Mouse (Mus musculus) MEL (cell line): ENCODE data around the gene Hoxb2. TPM values are rescaled to one million over a fixed set of nuclear protein-coding genes. Genes with fewer than 3 reads are reported as not detected.

Experiments
- DNase-seq: peaks from one replicate; pipeline ENCODE4 v3.0.0; 2011; ENCODE audit warnings: low read depth, low spot score
- H3K27ac ChIP-seq: 2 replicates; pipeline ENCODE4 v1.5.1; 2012; ENCODE audit warnings: low read depth, mild to moderate bottlenecking, control low read depth, low read length, moderate library complexity; ENCODE audit not compliant: control insufficient read depth
- H3K27me3 ChIP-seq, 2 experiments: fragments of 150-350 bp in 1 of 2; sonication (generic) in 1 of 2; 2 replicates each; pipeline ENCODE4 v1.6.1; 2012; ENCODE audit warnings: low read length in 2 of 2, mild to moderate bottlenecking in 2 of 2, improper control_type of control experiment in 1 of 2, moderate library complexity in 1 of 2; ENCODE audit not compliant: insufficient read depth in 2 of 2, control insufficient read depth in 1 of 2
- H3K36me3 ChIP-seq, 2 experiments: 2 replicates each; pipeline ENCODE4 v1.6.1; 2012 to 2014; ENCODE audit warnings: low read length in 2 of 2, improper control_type of control experiment in 1 of 2, inconsistent platforms in 1 of 2, mild to moderate bottlenecking in 1 of 2; ENCODE audit not compliant: insufficient read depth in 2 of 2, control insufficient read depth in 1 of 2
- H3K4me1 ChIP-seq, 2 experiments: fragments of 150-350 bp in 1 of 2; sonication (generic) in 1 of 2; 2 replicates each; pipeline ENCODE4 v1.6.1; 2012; ENCODE audit warnings: low read length in 2 of 2, improper control_type of control experiment in 1 of 2, mild to moderate bottlenecking in 1 of 2; ENCODE audit not compliant: insufficient read depth in 2 of 2, control insufficient read depth in 1 of 2
- H3K4me3 ChIP-seq, 2 experiments: fragments of 150-350 bp in 1 of 2; sonication (generic) in 1 of 2; 2 replicates each; pipeline ENCODE4 v1.5.1; 2012; ENCODE audit warnings: low read depth in 2 of 2, low read length in 2 of 2, mild to moderate bottlenecking in 2 of 2, moderate library complexity in 2 of 2, control low read depth in 1 of 2, improper control_type of control experiment in 1 of 2; ENCODE audit not compliant: control insufficient read depth in 1 of 2, insufficient read depth in 1 of 2
- H3K79me2 ChIP-seq: 2 replicates; pipeline ENCODE4 v1.6.1; 2012; ENCODE audit warnings: mild to moderate bottlenecking, low read length, moderate library complexity; ENCODE audit not compliant: control insufficient read depth, poor library complexity, insufficient read depth
- H3K9ac ChIP-seq: 2 replicates; pipeline ENCODE4 v1.6.1; 2012; ENCODE audit warnings: low read depth, mild to moderate bottlenecking, control low read depth, low read length, moderate library complexity; ENCODE audit not compliant: control insufficient read depth, poor library complexity, severe bottlenecking
- H3K9me3 ChIP-seq: fragments of 150-350 bp; sonication (generic); replicated peaks from 2 replicates; pipeline ENCODE4 v1.6.1; 2012; ENCODE audit warnings: mild to moderate bottlenecking, low read length, improper control_type of control experiment, moderate library complexity; ENCODE audit not compliant: insufficient read depth
- E2F4 ChIP-seq: IDR thresholded peaks from 2 replicates; pipeline ENCODE4 v1.6.1; 2011; ENCODE audit warnings: low read depth, low read length, improper control_type of control experiment, borderline replicate concordance
- ELF1 ChIP-seq: IDR thresholded peaks from 2 replicates; pipeline ENCODE4 v1.6.1; 2014; ENCODE audit warnings: low read depth, mild to moderate bottlenecking, inconsistent platforms, low read length, improper control_type of control experiment, moderate library complexity
- EP300 ChIP-seq, 2 experiments: IDR thresholded peaks; 2 replicates each; pipeline ENCODE4 v1.6.1; 2011; ENCODE audit warnings: improper control_type of control experiment in 2 of 2, low read length in 2 of 2, low read depth in 1 of 2, mild to moderate bottlenecking in 1 of 2
- ETS1 ChIP-seq: IDR thresholded peaks from 2 replicates; pipeline ENCODE4 v1.6.1; 2012; ENCODE audit warnings: low read depth, mild to moderate bottlenecking, inconsistent platforms, low read length, improper control_type of control experiment, moderate library complexity
- GABPA ChIP-seq: IDR thresholded peaks from 2 replicates; pipeline ENCODE4 v1.6.1; 2012; ENCODE audit warnings: low read depth, mild to moderate bottlenecking, inconsistent platforms, low read length, improper control_type of control experiment, moderate library complexity
- JUND ChIP-seq: IDR thresholded peaks from 2 replicates; pipeline ENCODE4 v1.6.1; 2011; ENCODE audit warnings: low read depth, mild to moderate bottlenecking, improper control_type of control experiment, low read length
- KAT2A ChIP-seq: conservative IDR thresholded peaks from 2 replicates; pipeline ENCODE4 v1.6.1; 2012; ENCODE audit warnings: low read depth, low read length, improper control_type of control experiment, inconsistent platforms
- MAFK ChIP-seq: IDR thresholded peaks from 2 replicates; pipeline ENCODE4 v1.6.1; 2011; ENCODE audit warnings: low read depth, mild to moderate bottlenecking, low read length, improper control_type of control experiment, borderline replicate concordance
- MEF2A ChIP-seq: IDR thresholded peaks from 2 replicates; pipeline ENCODE4 v1.6.1; 2014; ENCODE audit warnings: low read depth, mild to moderate bottlenecking, inconsistent platforms, low read length, improper control_type of control experiment; ENCODE audit not compliant: poor library complexity, insufficient replicate concordance, severe bottlenecking; ENCODE audit errors: extremely low read depth
- MYC ChIP-seq: IDR thresholded peaks from 2 replicates; pipeline ENCODE4 v1.6.1; 2011; ENCODE audit warnings: low read depth, mild to moderate bottlenecking, low read length, improper control_type of control experiment, moderate library complexity
- NELFE ChIP-seq: IDR thresholded peaks from 2 replicates; pipeline ENCODE4 v1.6.1; 2011; ENCODE audit warnings: low read depth, low read length, improper control_type of control experiment
- NRF1 ChIP-seq: IDR thresholded peaks from 2 replicates; pipeline ENCODE4 v1.6.1; 2014; ENCODE audit warnings: low read depth, mild to moderate bottlenecking, inconsistent platforms, low read length, improper control_type of control experiment, moderate library complexity; ENCODE audit not compliant: poor library complexity, insufficient read depth, severe bottlenecking
- POLR2A ChIP-seq, 2 experiments: IDR thresholded peaks; 2 replicates each; pipeline ENCODE4 v1.6.1; 2011 to 2012; ENCODE audit warnings: low read length in 2 of 2, mild to moderate bottlenecking in 2 of 2, control low read depth in 1 of 2, improper control_type of control experiment in 1 of 2, low read depth in 1 of 2, moderate library complexity in 1 of 2; ENCODE audit not compliant: control insufficient read depth in 1 of 2, insufficient read depth in 1 of 2, poor library complexity in 1 of 2
- POLR2AphosphoS5 ChIP-seq: IDR thresholded peaks from 2 replicates; pipeline ENCODE4 v1.6.1; 2012; ENCODE audit warnings: low read depth, borderline replicate concordance, mild to moderate bottlenecking, inconsistent platforms, low read length, moderate library complexity, mixed read lengths
- RAD21 ChIP-seq: IDR thresholded peaks from 2 replicates; pipeline ENCODE4 v1.6.1; 2011; ENCODE audit warnings: mild to moderate bottlenecking, low read depth, low read length, improper control_type of control experiment
- RCOR1 ChIP-seq: IDR thresholded peaks from 2 replicates; pipeline ENCODE4 v1.6.1; 2012; ENCODE audit warnings: low read depth, mild to moderate bottlenecking, inconsistent platforms, low read length, improper control_type of control experiment
- SMC3 ChIP-seq: IDR thresholded peaks from 2 replicates; pipeline ENCODE4 v1.6.1; 2011; ENCODE audit warnings: low read depth, low read length, improper control_type of control experiment
- TAL1 ChIP-seq: IDR thresholded peaks from 2 replicates; pipeline ENCODE4 v1.6.1; 2012; ENCODE audit warnings: mild to moderate bottlenecking, inconsistent platforms, low read length, moderate library complexity, mixed read lengths
- TBP ChIP-seq: IDR thresholded peaks from 2 replicates; pipeline ENCODE4 v1.8.0; 2011; ENCODE audit warnings: low read depth, low read length, improper control_type of control experiment
- UBTF ChIP-seq: IDR thresholded peaks from 2 replicates; pipeline ENCODE4 v1.6.1; 2012; ENCODE audit warnings: low read depth, mild to moderate bottlenecking, inconsistent platforms, low read length, improper control_type of control experiment, moderate library complexity, borderline replicate concordance; ENCODE audit not compliant: insufficient read depth
- USF1 ChIP-seq: IDR thresholded peaks from 2 replicates; pipeline ENCODE4 v1.6.1; 2014; ENCODE audit warnings: low read depth, mild to moderate bottlenecking, inconsistent platforms, low read length, improper control_type of control experiment, moderate library complexity
- ZC3H11A ChIP-seq: IDR thresholded peaks from 2 replicates; pipeline ENCODE4 v1.6.1; 2012; ENCODE audit warnings: low read depth, mild to moderate bottlenecking, inconsistent platforms, low read length, improper control_type of control experiment
- ZMIZ1 ChIP-seq: IDR thresholded peaks from 2 replicates; pipeline ENCODE4 v1.6.1; 2012; ENCODE audit warnings: low read depth, mild to moderate bottlenecking, inconsistent platforms, low read length, improper control_type of control experiment, moderate library complexity
- ZNF384 ChIP-seq: IDR thresholded peaks from 2 replicates; pipeline ENCODE4 v1.6.1; 2012; ENCODE audit warnings: low read depth, mild to moderate bottlenecking, inconsistent platforms, low read length, improper control_type of control experiment
- polyA plus RNA-seq, 2 experiments: library from polyadenylated mRNA; stranded (reverse) in 1 of 2; unstranded in 1 of 2; fragments of >175 nt in 1 of 2; fragments of >200 nt in 1 of 2; gene quantifications; 2 replicates each; pipeline versions ENCODE4 v1.2.1 to v1.2.4; 2012; ENCODE audit warnings: low replicate concordance in 2 of 2, low read depth in 1 of 2; ENCODE audit not compliant: insufficient read length in 2 of 2, insufficient read depth in 1 of 2, missing spikeins in 1 of 2
- total RNA-seq: library from RNA; depleted of rRNA; stranded (reverse); fragments of 300-350 nt; gene quantifications from 2 replicates; pipeline ENCODE4 v1.2.3, GENCODE M21; 2012

Hoxb2 gene
- total and polyA plus RNA-seq, 3 experiments: not detected

DNA sequence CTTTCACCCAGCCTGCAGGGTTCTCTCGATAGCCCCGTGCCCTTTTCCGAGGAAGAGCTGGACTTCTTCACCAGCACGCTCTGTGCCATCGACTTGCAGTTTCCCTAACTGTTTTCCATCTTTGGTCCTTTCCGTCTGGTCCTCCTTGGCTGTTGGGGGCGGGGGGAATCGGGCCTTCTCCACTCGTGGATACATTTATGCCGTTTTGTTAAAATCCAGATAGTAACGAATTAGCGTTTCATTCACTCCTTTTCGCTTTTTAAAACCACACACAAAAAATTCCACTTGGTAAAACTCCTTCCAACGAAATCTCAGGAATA is 3.2 kb downstream of the Hoxb2 start:
- DNase-seq: no peak
- no peaks in the 10 kb centered on the region for H3K9me3 ChIP-seq
- no peak overlapping the region for H3K9ac ChIP-seq
- H3K36me3 ChIP-seq: no peaks in the 10 kb centered on the region
- H3K4me1 ChIP-seq: no peaks in the 10 kb centered on the region
- H3K79me2 ChIP-seq: no peaks in the 10 kb centered on the region
- no peak overlapping the region for H3K4me3 ChIP-seq
- TF ChIP-seq SMC3 (no peak), GABPA (no peak), MEF2A (no peak), USF1 (no peak), KAT2A (no peak), ELF1 (no peak), NRF1 (no peak), ZNF384 (no peak), ETS1 (no peak), NELFE (no peak), MYC (no peak), E2F4 (no peak), ZC3H11A (no peak), RCOR1 (no peak), POLR2A (IDR thresholded peaks at IDR 0.05; ENCODE audit: control insufficient read depth in 1 of 2, insufficient read depth in 1 of 2, low read depth in 1 of 2, low read length in 2 of 2, poor library complexity in 1 of 2) (no peak), MAFK (no peak)
- no peak overlapping the region for H3K27ac ChIP-seq
- H3K27me3 ChIP-seq: peaks cover 4 to 6% of the 10 kb centered on the region in 2 experiments; a peak in 3 of 4 replicates

DNA sequence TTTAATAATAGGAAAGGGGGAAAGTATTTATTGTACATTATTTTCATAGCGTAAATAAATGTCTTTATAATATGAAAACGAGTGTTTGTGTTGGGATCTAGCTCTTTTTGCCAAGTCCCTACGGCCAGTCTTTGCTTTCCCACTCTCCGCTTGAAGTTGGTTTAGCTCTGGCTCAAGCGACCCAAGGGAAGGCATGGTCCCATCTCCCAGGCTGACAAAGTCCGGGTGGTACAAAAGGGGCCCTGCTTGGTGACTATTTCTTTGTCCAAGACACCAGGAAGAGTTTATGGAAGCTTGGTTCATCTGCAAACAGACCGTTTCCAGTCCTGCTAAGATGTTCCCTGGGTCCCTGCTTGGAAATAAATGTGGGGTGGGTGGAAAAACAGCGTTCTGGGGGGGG is 3.6 kb downstream of the Hoxb2 start:
- H3K9ac ChIP-seq: no peak overlapping the region

More for the DNA sequence above, 3.6 kb downstream of the Hoxb2 start:
- no peaks in the 10 kb centered on the region for H3K79me2 ChIP-seq
- no peaks in the 10 kb centered on the region for H3K9me3 ChIP-seq
- no peaks in the 10 kb centered on the region for H3K36me3 ChIP-seq
- H3K27ac ChIP-seq: no peak overlapping the region
- TF ChIP-seq ZMIZ1: no peak
- no peak for TF ChIP-seq RAD21
- TF ChIP-seq EP300 (IDR thresholded peaks at IDR 0.05; ENCODE audit: low read depth in 1 of 2, low read length in 2 of 2): no peak
- TF ChIP-seq MEF2A: no peak
- no peak for TF ChIP-seq TBP
- no peak for TF ChIP-seq USF1
- TF ChIP-seq MAFK: no peak
- TF ChIP-seq UBTF: no peak
- TF ChIP-seq POLR2AphosphoS5: no peak
- TF ChIP-seq JUND: no peak
- TF ChIP-seq GABPA: no peak
- no peak for TF ChIP-seq TAL1
- H3K27me3 ChIP-seq: peaks cover 4 to 6% of the 10 kb centered on the region in 2 experiments; a peak in 3 of 4 replicates
- H3K4me1 ChIP-seq: no peaks in the 10 kb centered on the region
- no peak overlapping the region for H3K4me3 ChIP-seq
- DNase-seq: no peak
